Mouse (Mus musculus): ENCODE measurements around the gene Atl2.

Gene Atl2

DNA sequence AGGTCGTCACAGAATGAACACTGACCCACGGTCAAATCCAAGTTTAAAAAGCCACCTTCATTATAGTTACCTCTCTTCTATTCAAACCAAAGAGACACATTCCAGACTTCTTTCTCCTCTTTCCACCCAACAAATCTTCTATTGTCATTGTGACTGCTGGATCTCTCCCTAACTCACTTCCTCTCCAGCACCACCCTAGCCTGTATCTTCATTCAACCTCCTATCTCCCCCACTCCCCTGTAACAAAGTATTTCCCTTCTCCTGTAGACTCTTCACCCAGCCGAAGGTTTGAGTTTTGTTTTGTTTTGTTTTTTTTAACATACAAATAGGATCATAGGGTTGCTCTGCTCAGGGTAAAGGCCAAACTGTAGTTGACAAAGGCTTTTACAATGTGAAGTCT lies 1.7 kb upstream of the Atl2 start:
- DNase-seq, result no peak

DNA sequence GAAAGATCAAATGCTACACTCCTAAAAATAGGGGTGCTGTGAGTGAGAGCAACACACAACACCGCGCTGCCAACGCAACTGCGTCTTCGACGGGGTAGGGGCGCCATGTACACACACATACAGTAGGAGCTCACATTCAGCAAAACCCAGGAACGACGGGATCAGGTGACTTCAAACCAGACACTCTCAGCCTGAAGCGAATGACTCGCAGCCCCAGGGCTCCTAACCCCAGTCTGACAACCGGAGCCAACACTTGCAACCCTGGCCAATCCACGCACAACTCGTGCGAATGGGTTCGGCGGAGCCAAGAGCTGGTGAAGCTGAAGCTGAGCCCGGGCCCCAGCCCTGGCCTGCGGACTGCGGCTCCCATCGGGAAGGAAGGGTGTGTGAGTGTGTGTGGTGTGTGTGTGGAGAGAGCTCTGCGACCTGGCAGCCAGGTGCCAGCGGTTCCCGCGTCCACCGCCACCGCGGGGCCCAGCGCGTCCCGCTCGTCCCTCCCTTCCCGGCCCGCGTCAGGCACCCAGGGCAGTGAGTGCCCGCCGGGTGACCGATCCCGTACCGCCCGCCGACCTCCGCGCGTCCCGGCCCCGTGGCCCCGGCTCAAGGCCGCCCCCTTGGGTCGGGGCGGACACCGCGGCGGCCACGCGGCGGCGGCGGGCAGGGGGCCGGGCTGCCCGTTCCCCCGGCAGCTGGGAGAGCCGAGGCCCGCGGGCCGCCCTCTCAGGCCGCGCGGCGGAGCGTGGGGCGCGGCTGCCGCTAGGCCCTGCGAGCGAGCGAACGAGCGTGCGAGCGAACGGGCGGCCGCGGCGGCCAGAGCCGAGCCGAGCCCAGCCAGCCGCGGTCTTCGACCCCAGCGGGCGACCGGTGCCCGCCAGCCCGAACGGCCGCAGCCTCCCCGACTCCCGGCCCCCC lies 696 bp downstream of the Atl2 start:
- DNase-seq, result peak; percentile 59 to 72

DNA sequence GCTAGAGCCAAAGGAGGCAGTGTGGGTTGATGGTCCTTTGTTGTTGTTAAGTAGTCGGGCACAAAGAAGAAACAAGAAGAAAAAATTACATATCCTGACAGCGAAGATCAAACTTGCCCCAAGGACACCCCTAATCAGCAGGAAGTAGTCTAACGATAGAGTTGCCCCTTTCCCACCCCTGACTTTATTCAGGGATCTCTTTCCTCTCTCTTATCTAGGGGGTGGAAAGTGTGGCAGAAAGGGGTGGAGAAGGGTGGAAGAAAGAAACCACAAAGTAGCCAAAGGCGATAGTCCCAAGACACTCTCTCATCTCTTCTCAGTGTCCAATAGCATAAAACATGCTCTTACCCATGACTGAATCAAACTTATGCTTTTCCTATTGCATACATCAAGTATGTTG lies 1.9 kb downstream of the Atl2 start:
- no peak for DNase-seq

DNA sequence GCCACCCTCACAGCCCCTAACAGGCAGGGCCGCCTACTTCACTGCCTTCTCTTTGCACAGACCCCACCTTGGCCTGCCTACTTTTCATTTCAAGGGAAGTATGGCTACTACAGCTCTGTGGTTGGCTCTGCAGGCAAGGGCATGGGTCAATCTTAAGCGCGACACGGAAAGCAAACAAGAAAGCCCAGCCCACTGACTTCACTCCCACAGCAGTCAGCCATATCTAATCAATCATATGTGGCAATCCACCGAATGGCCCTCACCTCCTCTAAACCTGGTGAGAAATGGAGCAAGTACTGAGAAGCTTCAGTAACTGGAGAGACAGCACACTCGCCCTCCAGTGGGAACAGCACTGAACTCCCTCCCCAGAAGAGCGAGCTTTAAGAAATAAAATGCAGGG lies 4.0 kb downstream of the Atl2 start:
- no peak for DNase-seq

DNA sequence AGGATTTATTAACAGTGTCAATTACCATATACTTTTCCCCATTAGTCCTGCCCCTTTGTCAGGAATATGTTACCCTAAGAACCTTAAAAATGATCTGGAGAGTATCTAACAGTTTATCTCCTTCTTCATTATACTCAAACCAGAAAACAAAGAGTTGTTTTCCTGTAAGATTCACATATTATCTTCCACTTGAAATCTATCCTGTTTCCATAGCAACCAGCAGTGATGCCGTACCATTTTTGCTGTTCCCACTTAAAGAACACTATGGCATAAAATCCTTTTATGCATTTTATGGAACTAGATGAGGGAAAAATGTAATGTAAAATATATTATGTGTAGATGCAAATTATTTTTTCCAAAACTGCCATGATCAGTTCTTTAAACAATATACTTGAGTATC lies 8.0 kb downstream of the Atl2 start:
- no peak for DNase-seq

DNA sequence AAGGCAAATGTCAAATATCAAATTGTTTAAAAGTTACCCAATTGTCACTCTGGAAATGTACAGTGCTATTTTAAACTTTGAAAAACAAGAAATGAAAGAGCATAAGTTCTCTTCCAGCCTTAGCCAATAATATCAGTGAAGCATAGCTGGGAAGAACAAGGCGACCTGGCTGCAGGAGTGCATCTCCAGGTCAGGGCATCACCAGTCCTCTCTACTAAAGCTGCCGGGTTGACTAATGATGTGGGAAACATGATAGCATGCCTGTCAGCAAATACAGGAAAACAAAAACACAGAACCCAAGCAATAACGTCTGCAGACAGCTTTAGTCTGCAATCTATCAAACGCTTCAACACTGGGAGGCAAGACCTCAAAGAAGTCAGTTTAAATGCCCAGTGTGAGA lies 12.7 kb downstream of the Atl2 start:
- DNase-seq, result no peak

DNA sequence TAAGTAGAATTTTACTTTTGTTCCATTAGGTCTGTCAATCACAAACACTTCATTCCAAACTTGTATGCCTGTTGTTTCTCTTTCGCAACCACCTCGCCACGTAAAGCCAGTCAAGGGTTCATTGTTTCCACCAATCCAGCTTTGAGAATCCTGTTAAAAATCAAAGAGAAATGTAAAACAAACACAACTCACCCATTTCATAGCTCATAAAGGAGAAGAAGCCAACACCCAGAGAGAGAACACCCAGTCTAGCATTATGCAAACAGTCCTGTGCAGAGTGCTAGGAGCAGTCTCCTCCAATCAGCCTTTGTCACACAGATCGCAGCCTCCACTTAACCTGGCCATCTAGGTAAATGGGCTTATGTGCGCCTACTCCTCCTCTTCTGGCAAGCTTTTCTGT lies 30.9 kb downstream of the Atl2 start:
- no peak for DNase-seq

DNA sequence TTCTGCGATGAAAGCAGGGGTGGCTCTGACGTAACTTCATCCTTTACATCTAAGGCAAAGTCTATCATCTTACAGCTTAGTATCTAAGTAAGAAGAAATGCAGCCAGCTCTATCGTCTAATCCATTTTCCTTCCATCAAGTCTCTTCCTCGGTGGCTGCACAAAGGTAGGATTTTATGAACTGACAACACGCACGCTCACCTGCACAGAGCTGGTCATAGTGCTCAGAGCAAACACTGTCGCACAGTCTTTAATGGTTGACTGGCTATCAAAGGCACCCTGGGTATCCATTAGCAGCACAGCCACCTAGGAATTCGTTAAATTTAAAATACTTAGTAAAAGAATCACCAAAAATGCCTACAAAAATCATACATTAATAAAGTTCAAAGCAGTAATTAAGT lies 31.4 kb downstream of the Atl2 start:
- DNase-seq, result no peak

DNA sequence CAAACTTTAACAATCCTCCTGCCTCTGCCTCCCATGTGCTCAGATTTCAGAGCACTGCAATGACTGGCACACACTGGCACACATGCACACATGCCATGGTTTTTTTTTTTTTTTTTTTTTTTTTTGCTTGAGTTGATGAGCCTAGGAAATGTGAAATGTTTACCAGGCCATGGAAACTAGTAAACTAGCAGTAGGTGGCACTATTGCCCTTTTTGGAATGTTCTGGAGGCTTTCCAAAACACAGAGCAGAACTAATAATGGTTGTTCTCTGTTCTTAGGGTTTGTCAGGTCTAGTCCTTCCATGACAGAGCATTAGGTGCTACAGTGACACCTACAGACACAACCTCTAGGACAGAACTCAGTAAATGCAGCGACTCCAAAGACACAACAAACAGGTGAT lies 33.9 kb downstream of the Atl2 start:
- DNase-seq, result no peak

DNA sequence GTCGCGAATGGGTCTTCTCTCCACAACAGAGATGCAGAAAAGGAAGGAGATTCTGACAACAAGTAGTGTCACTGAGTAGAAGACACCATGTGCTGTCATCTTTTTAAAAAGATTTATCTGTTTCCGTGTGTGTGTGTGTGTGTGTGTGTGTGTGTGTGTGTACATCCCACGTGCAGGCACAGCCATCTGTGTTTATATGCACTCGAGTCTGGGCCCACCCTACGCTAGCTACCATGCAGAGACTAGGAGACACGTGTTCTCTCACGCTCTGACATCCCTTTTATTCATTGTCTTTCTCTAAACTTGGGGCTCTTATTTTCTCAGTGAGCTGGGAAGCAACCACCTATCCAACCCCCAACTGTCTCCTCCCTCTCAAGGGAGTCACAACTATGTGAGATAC lies 40.4 kb downstream of the Atl2 start:
- no peak for DNase-seq

DNA sequence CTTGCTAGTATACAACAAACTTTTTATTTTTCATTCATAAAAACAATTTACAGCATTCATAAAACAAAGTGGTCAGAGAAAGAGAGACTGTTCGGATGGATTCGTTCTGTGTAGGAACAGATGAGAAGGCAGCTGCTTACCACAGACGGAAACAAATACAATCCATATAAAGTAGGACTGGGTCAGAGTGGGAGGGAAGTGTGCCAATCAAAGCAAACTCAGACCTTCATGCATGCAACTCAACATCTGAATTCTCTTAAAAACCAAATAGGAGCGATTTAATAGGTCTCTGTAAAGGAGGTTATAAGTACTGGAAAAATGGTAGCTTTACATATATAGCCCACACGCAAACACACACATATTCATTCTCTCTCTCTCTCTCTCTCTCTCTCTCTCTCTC lies 47.5 kb downstream of the Atl2 start:
- DNase-seq, result peak in 1 of 2 experiments; percentile 22

DNA sequence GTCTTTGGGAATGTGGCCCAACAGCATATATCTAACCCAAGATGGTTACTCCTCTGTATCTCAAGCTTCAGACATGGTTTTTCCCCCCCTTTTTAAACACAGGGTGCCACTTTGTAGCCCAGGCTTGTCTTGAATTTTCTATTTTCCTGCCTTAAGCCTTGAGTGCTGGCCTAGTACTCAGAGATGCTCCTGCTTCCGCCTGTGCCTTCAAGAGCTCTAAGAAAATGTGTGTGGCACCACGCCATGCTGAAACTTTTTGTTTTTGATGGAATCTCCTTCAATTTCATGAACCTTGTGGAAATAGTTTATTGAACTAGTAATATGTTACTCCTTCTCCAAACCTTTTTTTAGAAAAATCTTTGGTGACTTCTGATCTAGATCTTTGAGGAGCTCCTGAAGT lies 49.7 kb downstream of the Atl2 start:
- DNase-seq, result no peak

DNA sequence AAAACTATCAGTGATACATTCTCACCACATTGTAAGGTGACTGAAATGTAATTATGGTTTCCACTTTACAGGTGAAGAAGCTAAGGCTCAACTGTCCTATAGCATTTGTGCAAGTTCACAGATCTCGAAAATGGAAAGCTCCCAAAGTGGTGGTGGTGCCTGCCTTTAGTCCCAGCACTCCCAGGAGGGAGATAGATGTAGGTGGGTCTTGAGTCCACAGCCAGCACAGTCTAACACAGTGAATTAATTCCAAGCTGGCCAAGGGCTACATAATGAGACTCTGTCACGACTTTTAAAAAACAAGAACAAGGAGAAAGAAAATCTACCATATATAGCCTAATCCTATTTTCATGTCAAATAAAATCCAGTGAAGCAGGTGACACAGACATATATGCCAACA lies 50.2 kb downstream of the Atl2 start:
- no peak for DNase-seq

DNA sequence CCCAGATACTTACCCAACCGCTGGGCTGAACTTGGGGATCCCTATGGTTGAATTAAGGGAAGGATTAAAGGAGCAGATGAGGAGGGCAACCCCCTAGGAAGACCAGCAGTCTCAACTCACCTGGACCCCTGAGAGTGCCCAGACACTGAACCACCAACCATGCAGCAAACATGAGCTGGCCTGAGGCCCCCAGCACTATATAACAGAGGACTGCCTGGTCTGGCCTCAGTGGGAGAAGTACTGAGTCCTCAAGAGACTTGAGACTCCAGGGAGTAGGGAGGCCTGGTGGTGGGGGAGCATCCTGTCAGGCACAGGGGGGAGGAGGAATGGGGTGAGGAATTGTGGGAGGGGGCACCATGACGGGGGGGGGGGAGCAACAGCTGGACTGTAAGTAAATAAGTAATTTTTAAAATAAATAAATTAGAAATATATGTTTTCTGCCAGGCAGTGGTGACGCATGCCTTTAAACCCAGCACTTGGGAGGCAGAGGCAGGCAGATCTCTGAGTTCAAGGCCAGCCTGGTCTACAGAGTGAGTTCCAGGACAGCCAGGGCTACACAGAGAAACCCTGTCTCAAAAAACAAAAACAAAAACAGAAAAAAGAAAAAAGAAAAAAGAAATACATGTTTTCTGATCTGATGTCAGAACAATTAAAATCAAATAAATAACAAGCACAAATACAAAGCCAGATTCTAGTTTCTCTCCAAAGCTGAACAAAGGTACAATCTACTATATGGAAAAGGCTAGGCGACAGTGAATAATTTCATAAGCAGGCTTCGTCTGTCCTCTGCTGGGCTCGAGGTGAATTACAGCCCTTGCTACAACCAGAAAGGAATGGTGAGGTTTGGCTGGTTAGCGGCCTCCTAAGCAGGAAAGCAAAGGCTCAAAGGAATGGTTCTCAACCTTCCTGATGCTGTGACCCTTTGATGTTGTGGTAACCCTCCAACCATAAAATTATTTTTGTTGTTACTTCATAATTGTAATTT lies 55.4 kb downstream of the Atl2 start:
- peak; percentile 89 to 90 for DNase-seq

DNA sequence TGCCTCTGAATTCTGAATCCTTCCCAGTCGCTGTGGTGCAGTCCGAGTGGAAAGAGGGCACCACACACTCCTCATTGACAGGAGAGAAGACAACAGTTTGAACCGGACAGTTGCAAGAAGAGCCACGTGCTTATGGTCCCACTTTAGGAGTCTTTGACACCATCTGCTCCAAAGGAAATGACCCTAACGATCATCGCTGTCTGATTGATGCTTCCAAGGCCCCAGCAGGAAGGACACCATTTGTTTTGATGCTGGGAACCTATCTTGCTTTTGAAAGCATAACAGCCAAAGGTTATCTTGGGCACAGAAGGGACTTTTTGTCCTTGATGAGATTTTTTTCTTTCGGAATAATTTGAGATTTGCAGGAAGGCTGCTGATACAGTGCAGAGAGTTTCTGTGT lies 58.9 kb downstream of the Atl2 start:
- no peak for DNase-seq

DNA sequence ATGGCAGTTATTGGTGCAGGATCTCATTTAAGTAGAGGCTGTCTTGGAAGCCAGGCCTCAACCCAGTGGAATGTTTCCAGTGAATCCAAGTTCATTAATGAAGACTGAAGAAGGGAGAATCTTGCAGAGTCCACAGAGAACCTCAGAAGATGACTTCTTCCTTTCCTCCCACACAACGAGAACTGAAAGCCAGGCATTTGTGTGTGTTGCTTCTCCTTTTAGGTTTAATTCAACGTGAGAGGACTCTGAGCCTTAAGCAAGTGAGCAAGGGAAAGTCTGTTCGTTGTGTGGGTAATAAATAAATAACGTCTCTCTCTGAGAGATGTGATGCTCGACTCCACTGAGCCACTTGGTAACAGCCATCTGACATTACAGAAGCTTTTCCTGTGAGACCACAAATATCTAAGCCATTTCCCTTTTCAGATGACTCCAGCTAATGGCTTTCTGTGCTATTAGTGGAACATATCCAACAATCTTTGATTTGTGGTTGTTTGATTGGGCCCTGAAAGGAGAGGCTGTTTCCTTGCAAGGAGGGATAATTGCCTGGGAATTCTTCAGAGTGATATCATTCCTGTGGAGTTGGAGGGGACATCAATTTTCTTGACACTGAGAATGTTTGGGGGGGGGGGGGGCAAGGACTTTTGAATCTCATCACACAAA lies 60.1 kb downstream of the Atl2 start:
- DNase-seq, result peak in 1 of 2 experiments; percentile 45

DNA sequence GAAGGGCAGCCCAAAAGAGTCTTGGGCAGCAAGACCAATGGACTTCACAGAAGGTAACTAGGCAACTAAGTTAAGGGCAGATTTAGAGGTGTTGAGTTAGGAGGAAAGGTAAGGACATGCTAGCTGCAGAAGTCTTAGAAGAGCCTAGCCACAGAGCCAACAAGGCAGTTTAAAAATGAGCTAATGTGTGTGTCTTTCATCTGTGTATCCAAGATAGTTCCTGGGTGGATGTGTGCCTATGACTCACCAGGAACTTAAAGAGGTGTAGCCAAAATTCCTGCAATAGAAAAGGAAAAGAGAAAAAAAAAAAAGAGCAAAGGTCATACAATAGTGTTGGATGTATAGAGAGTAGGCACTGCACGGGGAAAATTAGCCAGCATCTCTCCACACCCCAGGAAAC lies 63.6 kb downstream of the Atl2 start:
- DNase-seq, result no peak

DNA sequence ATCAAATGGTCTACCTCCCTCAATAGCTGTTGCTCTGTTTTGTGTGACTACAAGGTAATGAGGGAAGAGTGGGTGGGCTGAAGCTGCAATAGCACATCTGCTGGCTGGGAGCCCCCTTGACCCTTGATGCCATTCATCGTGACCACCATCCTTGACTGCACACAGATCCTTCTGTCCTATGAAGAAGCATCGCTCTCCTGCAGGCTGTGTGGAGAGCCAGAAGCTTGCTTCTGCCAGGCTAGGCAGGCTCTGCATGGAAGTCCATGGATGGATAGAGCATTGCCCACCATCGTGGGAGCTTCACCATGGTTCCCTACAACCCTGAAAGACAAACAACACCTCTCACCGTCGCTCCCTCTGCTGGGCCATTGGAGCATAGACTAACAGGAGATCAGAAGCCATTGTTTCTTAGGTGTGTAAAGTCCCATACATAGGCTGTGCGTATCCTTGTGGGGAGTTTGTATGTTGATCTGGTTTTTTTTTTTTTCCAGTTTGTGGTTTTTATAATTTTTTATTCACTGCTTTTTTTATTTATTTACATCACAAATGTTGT lies 69.4 kb downstream of the Atl2 start:
- peak in 1 of 2 experiments; percentile 37 for DNase-seq

DNA sequence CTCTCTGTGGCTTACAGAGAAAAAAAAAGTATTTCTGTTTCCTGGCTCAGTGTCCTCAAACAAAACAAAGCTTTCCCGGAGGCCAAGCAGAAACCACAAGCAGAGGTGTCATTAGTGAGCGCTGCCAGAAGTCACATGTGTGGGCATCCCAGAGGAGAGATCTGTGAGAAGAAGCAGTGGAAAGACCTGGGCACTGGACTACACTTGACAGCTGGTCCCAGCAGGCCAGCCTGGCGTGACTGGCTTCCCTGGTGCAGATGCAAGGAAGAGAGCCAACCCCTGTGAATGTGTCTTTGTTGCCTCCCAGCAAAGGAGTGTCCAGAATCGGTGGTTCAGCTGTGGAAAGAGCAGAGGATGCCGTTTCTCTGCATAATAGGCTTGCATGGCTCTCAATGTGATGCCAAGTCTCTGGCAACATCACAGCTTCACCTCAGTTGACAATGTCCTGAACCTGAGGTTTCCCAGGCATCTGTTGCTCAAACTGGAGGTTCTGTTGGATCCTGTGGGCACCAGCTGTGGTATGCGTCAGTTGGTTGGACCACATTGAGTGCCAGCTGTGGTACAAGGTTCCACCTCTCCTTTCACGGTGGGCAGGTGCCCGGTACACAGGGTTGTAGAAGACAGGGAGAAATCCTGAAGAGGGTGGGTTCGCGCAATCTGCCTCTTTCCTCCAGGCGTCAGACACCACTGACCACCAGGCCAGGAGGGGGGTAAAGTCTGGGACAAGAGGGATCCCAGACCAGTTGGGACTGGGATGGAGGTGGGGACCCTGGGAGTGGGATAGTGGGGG lies 70.5 kb downstream of the Atl2 start:
- no peak for DNase-seq

DNA sequence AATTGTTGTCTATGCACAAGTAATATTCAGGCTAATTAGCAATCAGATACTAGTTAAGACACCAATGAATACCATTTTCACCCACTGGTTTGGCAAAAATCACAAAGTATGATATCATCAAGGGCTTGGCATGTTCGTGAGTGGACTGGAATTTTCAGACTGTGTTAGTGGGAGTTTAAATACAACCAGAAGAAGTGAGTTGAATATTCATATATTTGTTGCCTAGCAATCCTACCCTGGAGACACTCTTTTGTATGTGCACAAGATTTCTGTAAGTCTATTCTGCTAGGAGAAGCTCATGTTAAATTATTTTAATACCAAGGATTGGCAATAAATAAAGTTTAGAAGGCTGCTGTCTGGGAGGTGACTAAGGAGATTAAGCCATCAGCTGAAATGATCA lies 71.5 kb downstream of the Atl2 start:
- DNase-seq, result no peak

DNA sequence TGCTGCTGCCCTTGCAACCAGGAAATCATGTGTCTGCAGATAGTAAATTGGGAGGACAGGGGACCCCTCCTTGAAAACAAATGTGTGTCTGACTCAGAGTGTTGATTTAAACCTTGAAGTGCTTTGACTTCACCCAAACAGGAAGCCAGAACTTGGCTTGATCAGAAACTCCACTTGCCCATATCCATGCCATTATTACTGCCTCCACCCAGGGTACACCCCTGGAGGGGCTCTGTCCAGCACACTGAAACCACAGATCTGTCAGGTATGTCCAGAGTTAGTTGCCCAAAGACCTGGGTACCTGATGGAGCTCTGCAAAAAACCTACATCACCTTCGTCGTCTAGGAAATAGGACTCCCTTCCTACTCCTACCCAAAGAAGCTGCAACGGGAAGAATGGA lies 77.0 kb downstream of the Atl2 start:
- DNase-seq, result no peak

DNA sequence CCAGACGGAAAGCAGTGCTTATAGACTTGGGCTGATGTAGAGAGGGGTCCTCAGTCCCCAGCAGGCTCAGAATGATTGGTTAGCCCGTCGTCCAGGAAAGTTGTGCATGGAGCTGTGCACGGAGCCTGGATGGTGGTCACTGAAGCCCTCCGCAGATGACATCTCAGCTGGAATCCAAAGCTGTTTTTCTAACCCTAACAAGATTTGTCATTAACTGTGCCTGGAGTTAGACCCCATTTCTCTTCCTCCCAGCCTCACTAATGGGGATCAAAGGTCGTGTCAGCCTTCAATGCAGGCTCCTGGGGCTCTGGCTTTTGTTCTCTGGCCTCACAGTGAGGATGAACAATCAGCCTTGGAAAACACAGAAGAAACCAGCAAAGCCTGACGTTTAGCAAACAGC lies 77.9 kb downstream of the Atl2 start:
- DNase-seq, result peak in 1 of 2 experiments; percentile 59
